Mouse (Mus musculus): ENCODE measurements around the gene Zfp960. TPM values are rescaled to one million over a fixed set of nuclear protein-coding genes. Genes with fewer than 3 reads are reported as not detected.
A peak's percentile ranks its signal among the peaks of the same experiment; 100 is the strongest.
"Not testable (repeated sequence)": the region's sequence is repeated elsewhere in the genome, so short reads cannot be mapped to it uniquely, and the experiment has no call there.

The Zfp960 gene
- 3.4 and 5.2 TPM in 2 replicates for polyA plus RNA-seq (2015; fragmentation: Nextera tagmentation; extraction: Ambion mirVana)

- not testable (repeated sequence) for H3K9me3 ChIP-seq (ENCODE audit: control insufficient read depth, low read length); H3K36me3 ChIP-seq (ENCODE audit: control insufficient read depth, insufficient read depth); H3K27me3 ChIP-seq (replicated peaks; ENCODE audit: control insufficient read depth, insufficient read depth, low read length); H3K4me1 ChIP-seq (replicated peaks; ENCODE audit: control insufficient read depth, insufficient read depth, low read length)
- peak within 1 kb of the TSS; percentile 49 for H3K4me2 ChIP-seq (ENCODE audit: low read length)
- ATAC-seq, result peak; percentile 100
- H3K27ac ChIP-seq (ENCODE audit: low read length), result peak within 1 kb of the TSS; percentile 72; the same call in 1 of the 2 replicates
- peak within 1 kb of the TSS; percentile 54 for H3K9ac ChIP-seq (replicated peaks; ENCODE audit: low read depth, low read length)
- WGBS, result 1% methylated on average over 16 of the region's 21 CpGs
- peak within 1 kb of the TSS; percentile 59 for H3K4me3 ChIP-seq (replicated peaks; ENCODE audit: low read length)
These were observed at the start of gene Zfp960 for GRCm38 (mm10) chr17:17063628-17064494. TSS of gene Zfp960 (plus strand) at chr17:17064113.

GRCm38 (mm10) chr17:17018071-17018470, 45.8 kb upstream of the Zfp960 start:
- not testable (repeated sequence) for H3K4me2 ChIP-seq (ENCODE audit: low read length); H3K4me1 ChIP-seq (replicated peaks; ENCODE audit: control insufficient read depth, insufficient read depth, low read length); H3K27ac ChIP-seq (ENCODE audit: low read length); ATAC-seq; H3K36me3 ChIP-seq (ENCODE audit: control insufficient read depth, insufficient read depth); H3K9me3 ChIP-seq (ENCODE audit: control insufficient read depth, low read length); H3K9ac ChIP-seq (replicated peaks; ENCODE audit: low read depth, low read length); H3K27me3 ChIP-seq (replicated peaks; ENCODE audit: control insufficient read depth, insufficient read depth, low read length); H3K4me3 ChIP-seq (replicated peaks; ENCODE audit: low read length)
- 98% methylated on average over 2 of the region's 2 CpGs for WGBS

DNA sequence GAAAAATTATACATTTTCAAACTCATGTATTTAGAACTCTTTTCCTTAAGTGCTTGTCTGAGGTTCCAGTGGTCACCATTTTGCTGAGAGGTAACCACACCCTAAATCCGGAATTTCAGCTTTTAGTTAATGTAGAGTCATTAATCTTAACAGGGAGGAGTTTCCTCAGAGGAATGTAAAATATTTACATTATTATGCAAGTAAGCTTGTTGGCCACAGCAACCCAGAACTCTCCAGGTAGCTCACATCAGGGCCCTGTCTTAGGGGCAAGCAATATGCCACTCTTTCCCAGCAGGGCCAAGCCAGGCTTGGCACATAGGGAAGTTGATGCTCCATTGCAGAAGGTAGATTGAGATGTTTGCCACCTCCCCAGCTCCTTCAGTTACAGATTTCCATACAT, 4.3 kb upstream of the Zfp960 start:
- not testable (repeated sequence) for H3K4me3 ChIP-seq (replicated peaks; ENCODE audit: low read length); H3K36me3 ChIP-seq (ENCODE audit: control insufficient read depth, insufficient read depth); ATAC-seq; H3K4me2 ChIP-seq (ENCODE audit: low read length); H3K27ac ChIP-seq (ENCODE audit: low read length); H3K4me1 ChIP-seq (replicated peaks; ENCODE audit: control insufficient read depth, insufficient read depth, low read length); H3K9ac ChIP-seq (replicated peaks; ENCODE audit: low read depth, low read length); H3K27me3 ChIP-seq (replicated peaks; ENCODE audit: control insufficient read depth, insufficient read depth, low read length); H3K9me3 ChIP-seq (ENCODE audit: control insufficient read depth, low read length)
- WGBS, result 78% methylated on average over 1 of the region's 1 CpGs

DNA sequence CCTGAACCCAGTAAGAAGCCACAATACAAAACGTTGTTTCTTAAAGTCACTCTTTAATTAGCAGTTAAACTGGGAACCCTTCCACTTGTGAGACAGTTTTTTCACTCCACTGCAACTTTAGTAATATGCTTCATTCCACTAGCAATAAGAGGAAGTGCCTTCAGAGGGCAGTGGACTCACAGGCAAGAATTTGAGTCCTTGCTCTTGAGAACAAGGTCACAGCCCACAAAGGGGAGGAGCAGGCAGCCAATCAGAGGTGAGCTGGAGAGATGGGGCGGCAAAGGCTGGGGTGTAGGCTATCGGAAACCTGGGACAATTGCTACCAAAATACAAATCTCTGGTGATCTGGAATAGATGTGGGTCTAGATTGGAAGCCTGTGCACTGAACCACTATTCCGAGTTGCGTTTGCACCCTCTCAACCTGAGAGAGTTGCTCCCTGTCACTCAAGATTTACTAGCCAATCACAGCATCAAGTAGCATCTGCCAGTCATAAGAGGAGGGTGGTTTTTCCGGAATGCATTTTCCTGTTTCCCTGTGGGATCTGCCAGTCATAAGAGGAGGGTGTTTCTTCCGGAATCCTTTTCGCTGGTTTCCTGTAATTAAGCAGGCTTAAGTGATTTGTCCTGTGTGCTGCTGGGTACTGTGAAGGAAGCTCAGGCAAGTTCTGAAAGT, 57.1 kb downstream of the Zfp960 start, which contains the start of gene Zfp97:
Zfp97 (plus strand) TSS at position 586 of the 673 bp plus-strand sequence.
- H3K36me3 ChIP-seq (ENCODE audit: control insufficient read depth, insufficient read depth); H3K27me3 ChIP-seq (replicated peaks; ENCODE audit: control insufficient read depth, insufficient read depth, low read length); H3K9ac ChIP-seq (replicated peaks; ENCODE audit: low read depth, low read length); H3K9me3 ChIP-seq (ENCODE audit: control insufficient read depth, low read length); H3K27ac ChIP-seq (ENCODE audit: low read length); H3K4me1 ChIP-seq (replicated peaks; ENCODE audit: control insufficient read depth, insufficient read depth, low read length); H3K4me2 ChIP-seq (ENCODE audit: low read length); H3K4me3 ChIP-seq (replicated peaks; ENCODE audit: low read length): not testable (repeated sequence)
- peak; percentile 100 for ATAC-seq
- no CpG with 5 or more reads among the region's 8 CpGs for WGBS

Other genes starting within 250 kb of the Zfp960 start
- gene Zfp97, start 57.3 kb downstream of the Zfp960 start, polyA plus RNA-seq (2015; fragmentation: Nextera tagmentation; extraction: Ambion mirVana), result 4.3 and 4.4 TPM in 2 replicates

Measured in forebrain, embryonic 16.5 days (tissue).